Mouse (Mus musculus) testis, adult 2 months (tissue): ENCODE results near the gene Gm21409. TPM values are rescaled to one million over a fixed set of nuclear protein-coding genes. Genes with fewer than 3 reads are reported as not detected.
"Not testable (repeated sequence)": the region's sequence is repeated elsewhere in the genome, so short reads cannot be mapped to it uniquely, and the experiment has no call there.

Experiments used
- H3K27ac ChIP-seq: fragments of 200-500 bp; 2 replicates; pipeline ENCODE4 v1.5.1; 2012; ENCODE audit warnings: low read depth, low read length; ENCODE audit not compliant: control insufficient read depth, insufficient read depth
- H3K27me3 ChIP-seq: fragments of 200-500 bp; 2 replicates; pipeline ENCODE4 v1.6.1; 2012; ENCODE audit warnings: mild to moderate bottlenecking, low read length, moderate library complexity; ENCODE audit not compliant: control insufficient read depth, insufficient read depth
- H3K36me3 ChIP-seq: fragments of 200-500 bp; 2 replicates; pipeline ENCODE4 v1.6.1; 2012; ENCODE audit warnings: mild to moderate bottlenecking, low read length; ENCODE audit not compliant: control insufficient read depth, insufficient read depth
- H3K4me1 ChIP-seq: fragments of 200-500 bp; 2 replicates; pipeline ENCODE4 v1.6.1; 2012; ENCODE audit warnings: low read length; ENCODE audit not compliant: control insufficient read depth, insufficient read depth
- H3K4me3 ChIP-seq: fragments of 200-500 bp; 2 replicates; pipeline ENCODE4 v1.5.1; 2012; ENCODE audit warnings: low read depth, mild to moderate bottlenecking, low read length, moderate library complexity, mixed read lengths; ENCODE audit not compliant: control insufficient read depth
- polyA plus RNA-seq: library from polyadenylated mRNA; depleted of rRNA; stranded (reverse); fragments of >200 nt; gene quantifications from 2 replicates; pipeline ENCODE4 v1.2.3, GENCODE M21; 2012; rRNA removed

The Gm21409 gene
- not detected in 2 replicates for polyA plus RNA-seq

DNA sequence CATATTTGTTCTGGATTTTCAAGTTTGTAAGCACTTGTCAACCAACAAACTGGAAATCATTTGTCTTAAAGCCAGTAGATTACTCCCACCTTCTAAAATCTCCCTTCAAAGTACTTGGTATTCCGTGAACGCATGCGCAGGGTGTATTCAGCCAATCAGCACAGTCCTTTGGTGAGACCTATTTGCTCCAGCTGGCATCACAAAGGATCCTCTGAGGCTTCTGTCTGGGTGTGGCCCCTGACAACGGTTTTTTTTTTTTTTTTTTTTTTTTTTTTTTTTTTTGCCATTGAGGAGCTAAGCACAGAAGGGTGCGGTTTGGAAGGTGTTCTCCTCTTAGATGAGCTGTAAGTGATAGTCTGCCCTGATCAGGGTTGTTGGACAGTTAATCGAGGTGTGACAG lies at the start of gene Gm21409:
Gene Gm21409 (plus strand): TSS at position 301 of the 400 bp plus-strand sequence.
- H3K4me1 ChIP-seq, H3K4me3 ChIP-seq, H3K36me3 ChIP-seq, H3K27me3 ChIP-seq, H3K27ac ChIP-seq: not testable (repeated sequence)

Other genes starting within 250 kb of the Gm21409 start
- gene Gm21394, start 181.8 kb upstream of the Gm21409 start, polyA plus RNA-seq: 3.2 and 4.6 TPM in 2 replicates